Mouse (Mus musculus) hindbrain, embryonic 14.5 days (tissue): ENCODE measurements around the gene Myrf. TPM values are rescaled to one million over a fixed set of nuclear protein-coding genes. Genes with fewer than 3 reads are reported as not detected.

Experiments
- ATAC-seq: fragments of 200-750 bp; cut with Nextera tagmentation; 2 replicates; pipeline ENCODE4 v1.8.0; 2017; ENCODE audit warnings: moderate number of reproducible peaks, mild to moderate bottlenecking, moderate TSS enrichment, moderate library complexity; ENCODE audit not compliant: low FRiP score
- DNase-seq: peaks from one replicate; pipeline ENCODE4 v3.0.0-alpha.2; 2015; ENCODE audit warnings: low spot score
- H3K27ac ChIP-seq: fragments of 300-500 bp; sonication (generic); 2 replicates; pipeline ENCODE4 v1.5.1; 2014; ENCODE audit warnings: mild to moderate bottlenecking, moderate library complexity
- H3K27me3 ChIP-seq: fragments of 300-500 bp; sonication (generic); 2 replicates; pipeline ENCODE4 v1.6.1; 2014; ENCODE audit warnings: mild to moderate bottlenecking, low read length, mixed read lengths; ENCODE audit not compliant: control insufficient read depth, insufficient read depth
- H3K36me3 ChIP-seq: fragments of 300-500 bp; sonication (generic); replicated peaks from 2 replicates; pipeline ENCODE4 v1.6.1; 2014; ENCODE audit not compliant: control insufficient read depth, insufficient read depth
- H3K4me1 ChIP-seq: fragments of 300-500 bp; sonication (generic); replicated peaks from 2 replicates; pipeline ENCODE4 v1.6.1; 2014; ENCODE audit warnings: antibody characterized with exemption, low read length, mixed read lengths; ENCODE audit not compliant: control insufficient read depth, insufficient read depth
- H3K4me2 ChIP-seq: fragments of 300-500 bp; sonication (generic); replicated peaks from 2 replicates; pipeline ENCODE4 v1.6.1; 2014; ENCODE audit warnings: mild to moderate bottlenecking, moderate library complexity
- H3K4me3 ChIP-seq: fragments of 300-500 bp; sonication (generic); replicated peaks from 2 replicates; pipeline ENCODE4 v1.5.1; 2014; ENCODE audit warnings: mild to moderate bottlenecking, low read length
- H3K9ac ChIP-seq: fragments of 300-500 bp; sonication (generic); 2 replicates; pipeline ENCODE4 v1.6.1; 2014
- H3K9me3 ChIP-seq: fragments of 300-500 bp; sonication (generic); 2 replicates; pipeline ENCODE4 v1.6.1; 2016; ENCODE audit warnings: low read length; ENCODE audit not compliant: control insufficient read depth
- WGBS: fragments of 180-500 bp; shearing (Covaris S2); extraction: QIAGEN DNeasy Blood & Tissue Kit; methylation state at CpG from one replicate; pipeline ENCODE4 v1.1.7; 2014; 5-methylcytosine and 5-hydroxymethylcytosine counted together
- polyA plus RNA-seq: library from polyadenylated mRNA; unstranded; fragments of >200 nt; fragmentation: Nextera tagmentation; extraction: Ambion mirVana; gene quantifications from 2 replicates; pipeline ENCODE4 v1.2.1, GENCODE M21; 2014

Gene Myrf
- polyA plus RNA-seq, result 1.1 and 1.3 TPM in 2 replicates

DNA sequence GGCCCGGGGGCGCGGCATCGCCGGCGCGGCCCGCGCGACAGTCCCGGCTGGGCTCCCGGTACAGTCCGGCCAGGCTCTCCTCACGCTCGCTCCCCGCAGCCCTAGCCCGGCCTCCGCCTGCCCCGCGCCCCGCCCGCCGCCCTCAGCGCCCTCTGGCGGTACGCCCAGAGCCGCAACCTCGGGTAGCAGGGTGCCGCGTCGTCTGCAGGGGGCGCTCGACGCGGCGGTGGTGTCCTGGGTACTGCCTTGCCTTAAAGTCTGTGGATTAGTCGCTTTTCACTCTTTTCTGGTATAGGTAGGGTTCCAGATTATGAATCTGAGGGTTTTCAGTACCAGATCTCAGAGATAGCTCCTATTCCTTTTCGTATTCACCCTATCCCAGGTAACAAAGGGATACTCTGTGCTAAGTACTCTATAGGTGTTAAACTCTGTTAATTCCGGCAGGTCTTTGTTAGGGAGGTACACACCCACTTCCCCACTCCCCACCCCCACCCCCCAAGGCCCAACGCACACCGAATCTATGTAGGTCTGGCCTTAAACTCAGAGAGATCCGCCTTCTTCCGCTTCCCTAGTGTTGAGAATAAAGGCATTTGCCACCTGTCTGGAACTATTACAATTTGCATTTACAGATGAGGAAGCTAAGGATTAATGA is at the start of gene Myrf:
TSS of gene Myrf (minus strand) at position 95 of the 652 bp plus-strand sequence.
- H3K9ac ChIP-seq, result peak within 1 kb of the TSS; percentile 54
- H3K9me3 ChIP-seq, result no peaks in the 10 kb centered on the region
- 0 out of 2 replicates have a peak, but pooled peaks cover 5% of the 10 kb centered on the region for H3K4me1 ChIP-seq
- H3K27ac ChIP-seq, result no peak within 1 kb of the TSS
- ATAC-seq, result peak; percentile 56
- 9% methylated on average over 43 of the region's 43 CpGs for WGBS
- H3K4me2 ChIP-seq, result peak within 1 kb of the TSS; percentile 71
- H3K27me3 ChIP-seq, result peaks cover 20% of the 10 kb centered on the region
- no peaks in the 10 kb centered on the region for H3K36me3 ChIP-seq
- H3K4me3 ChIP-seq, result peak within 1 kb of the TSS; percentile 38
- peak; percentile 72 for DNase-seq

DNA sequence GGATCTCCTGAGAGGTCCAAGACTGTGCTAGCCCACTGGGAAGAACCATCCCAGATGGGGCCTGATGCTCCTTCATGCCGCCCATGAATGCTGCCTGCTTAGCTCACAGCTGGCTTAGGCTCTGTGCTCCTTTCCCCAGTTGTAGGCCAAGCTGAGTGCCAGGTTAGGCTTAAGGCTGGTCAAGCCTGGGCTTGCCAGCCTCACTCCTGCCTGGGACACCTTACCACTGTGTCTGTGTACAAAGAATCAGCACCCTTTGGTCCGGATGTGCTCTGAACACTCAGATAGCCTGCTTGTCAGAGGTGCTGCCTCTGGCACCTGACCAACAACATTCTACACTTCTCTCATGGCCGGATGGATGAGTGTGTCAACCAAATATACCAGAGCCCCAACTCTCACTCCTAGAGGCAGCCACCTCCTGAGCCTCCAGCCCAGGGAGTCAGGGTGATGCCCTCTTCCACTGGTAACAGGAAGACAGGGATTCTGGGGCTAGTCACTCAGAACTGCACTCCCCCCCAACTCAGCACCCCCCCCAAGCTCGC is 49.1 kb upstream of the Myrf start:
- DNase-seq, result no peak
- H3K27me3 ChIP-seq, result peaks cover 19% of the 10 kb centered on the region

DNA sequence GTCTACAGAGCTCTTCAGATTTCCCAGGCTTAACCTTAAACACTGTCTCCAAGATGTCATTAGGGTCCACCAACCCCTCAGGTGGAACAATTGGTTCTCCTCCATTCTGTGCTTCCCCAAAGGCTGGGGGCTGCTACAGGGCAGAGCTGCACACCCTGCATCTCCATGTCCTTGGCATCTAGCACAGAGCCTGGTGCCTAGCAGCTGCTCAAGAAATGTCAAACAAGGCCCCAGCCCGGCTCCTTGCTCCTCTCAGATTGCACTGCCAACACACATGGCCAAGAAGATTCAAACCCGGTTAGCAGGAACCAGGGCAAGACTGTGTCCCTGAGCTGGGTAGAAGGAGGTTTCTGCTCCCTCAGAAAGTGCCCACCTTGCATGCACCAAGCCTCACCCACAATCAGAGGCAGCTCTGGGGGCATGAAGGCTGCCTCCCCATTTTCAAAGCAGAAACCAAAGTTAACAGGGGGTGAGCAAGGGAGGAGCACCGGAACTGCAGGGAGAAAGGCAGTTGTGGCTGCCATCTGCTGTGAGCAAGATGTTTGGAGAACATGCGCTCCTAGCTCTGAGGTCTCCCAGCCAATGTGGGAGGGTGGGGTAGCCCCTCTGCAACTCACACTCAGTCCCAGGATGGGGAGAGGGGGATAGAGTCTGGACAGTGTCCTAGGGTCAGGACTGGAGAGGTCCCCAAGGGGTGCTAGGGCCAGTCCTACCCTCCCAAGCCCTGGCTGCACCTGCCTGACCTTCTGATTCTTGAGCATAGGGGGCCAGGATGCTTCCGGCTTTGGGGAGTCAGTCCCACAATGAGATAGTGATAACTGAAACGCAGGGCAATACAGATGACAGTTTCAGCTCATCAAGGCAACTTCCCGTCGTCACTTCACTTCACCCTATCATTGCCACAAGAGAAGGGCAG is 47.8 kb upstream of the Myrf start:
- 86% methylated on average over 8 of the region's 8 CpGs for WGBS
- no peak overlapping the region for H3K4me3 ChIP-seq
- no peaks in the 10 kb centered on the region for H3K36me3 ChIP-seq
- H3K9ac ChIP-seq, result no peak overlapping the region
- DNase-seq, result no peak
- no peaks in the 10 kb centered on the region for H3K4me1 ChIP-seq
- ATAC-seq, result no peak
- no peaks in the 10 kb centered on the region for H3K9me3 ChIP-seq
- H3K4me2 ChIP-seq, result no peak overlapping the region
- H3K27ac ChIP-seq, result no peak overlapping the region
- peaks cover 26% of the 10 kb centered on the region for H3K27me3 ChIP-seq

More for the DNA sequence above, 49.1 kb upstream of the Myrf start:
- Histone ChIP-seq H3K4me3 (no peak overlapping the region), H3K36me3 (no peaks in the 10 kb centered on the region), H3K9me3 (no peaks in the 10 kb centered on the region), H3K27ac (no peak overlapping the region), H3K9ac (no peak overlapping the region), H3K4me2 (no peak overlapping the region), H3K4me1 (peaks cover 5% of the 10 kb centered on the region; the same call in 1 of the 2 replicates)
- no peak for ATAC-seq
- 84% methylated on average over 4 of the region's 4 CpGs for WGBS

DNA sequence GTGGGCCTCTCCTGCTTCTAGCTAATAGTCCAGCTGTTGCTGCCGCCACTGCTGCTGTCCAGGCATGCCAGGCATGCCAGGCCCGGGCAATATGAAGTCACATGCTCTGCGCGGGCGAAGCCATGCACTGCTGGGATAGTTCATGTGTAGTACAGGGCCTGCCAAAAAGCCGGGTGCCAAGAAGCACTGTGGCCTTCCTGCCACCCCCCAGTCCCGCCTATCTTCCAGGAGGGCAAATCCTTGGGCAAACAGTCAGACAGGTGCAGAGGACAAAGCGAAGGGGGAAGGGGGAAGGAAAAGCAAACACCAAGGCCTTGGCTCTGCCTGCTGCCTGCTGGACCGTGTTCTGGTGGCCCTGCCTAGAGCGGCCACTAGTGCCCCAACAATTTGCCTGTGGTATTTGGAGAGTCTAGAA is 45.9 kb upstream of the Myrf start:
- 80% methylated on average over 10 of the region's 10 CpGs for WGBS
- H3K9ac ChIP-seq, result no peak overlapping the region
- no peak overlapping the region for H3K4me3 ChIP-seq
- H3K4me1 ChIP-seq, result no peaks in the 10 kb centered on the region
- H3K4me2 ChIP-seq, result no peak overlapping the region
- DNase-seq (no peak), ATAC-seq (no peak)
- no peak overlapping the region for H3K27ac ChIP-seq
- H3K9me3 ChIP-seq, result no peaks in the 10 kb centered on the region
- peaks cover 38% of the 10 kb centered on the region for H3K27me3 ChIP-seq
- H3K36me3 ChIP-seq, result no peaks in the 10 kb centered on the region

DNA sequence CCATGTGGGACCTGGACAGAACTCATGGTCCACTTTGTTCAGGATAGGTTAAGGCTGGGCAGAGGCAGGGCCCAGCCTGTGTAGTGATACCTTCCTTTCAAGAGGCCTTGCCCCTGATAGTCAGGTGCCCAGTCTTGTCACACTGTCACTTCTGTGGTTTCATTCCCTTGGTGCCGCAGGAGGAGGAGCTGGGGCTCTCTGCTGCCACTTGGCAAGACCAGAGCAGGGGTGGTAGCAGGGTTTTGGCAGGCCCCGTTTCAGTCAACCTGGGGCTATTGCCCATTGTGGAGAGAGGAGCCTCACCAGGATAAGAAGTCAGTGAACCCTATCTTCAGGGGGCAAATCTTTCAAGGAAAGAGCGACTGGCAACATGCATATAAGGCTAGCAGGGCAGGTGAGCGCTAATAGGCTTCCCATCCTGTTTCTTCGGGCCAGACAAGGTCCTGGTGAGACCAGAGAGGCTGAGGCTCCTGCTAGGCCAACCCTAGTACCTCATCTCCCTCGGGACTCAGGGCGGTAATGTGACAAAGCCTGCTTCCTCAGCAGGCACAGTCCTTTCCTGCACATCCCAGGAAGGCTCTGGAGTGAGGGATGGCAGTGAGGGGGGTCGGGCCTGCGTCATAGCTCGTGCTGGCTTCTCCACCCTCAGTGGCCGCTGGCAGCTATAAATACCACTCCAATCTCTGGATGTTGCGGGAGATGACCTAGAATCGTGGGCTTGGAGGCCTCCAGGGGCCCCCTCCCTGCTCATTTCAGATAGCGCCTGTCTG is 40.4 kb upstream of the Myrf start:
- H3K36me3 ChIP-seq, result no peaks in the 10 kb centered on the region
- H3K27me3 ChIP-seq, result peaks cover 63% of the 10 kb centered on the region
- H3K4me3 ChIP-seq, result no peak overlapping the region
- H3K4me1 ChIP-seq, result peaks cover 17% of the 10 kb centered on the region
- no peak overlapping the region for H3K27ac ChIP-seq
- no peak overlapping the region for H3K4me2 ChIP-seq
- DNase-seq (no peak), ATAC-seq (no peak)
- no peak overlapping the region for H3K9ac ChIP-seq
- no peaks in the 10 kb centered on the region for H3K9me3 ChIP-seq
- WGBS, result 67% methylated on average over 14 of the region's 14 CpGs

DNA sequence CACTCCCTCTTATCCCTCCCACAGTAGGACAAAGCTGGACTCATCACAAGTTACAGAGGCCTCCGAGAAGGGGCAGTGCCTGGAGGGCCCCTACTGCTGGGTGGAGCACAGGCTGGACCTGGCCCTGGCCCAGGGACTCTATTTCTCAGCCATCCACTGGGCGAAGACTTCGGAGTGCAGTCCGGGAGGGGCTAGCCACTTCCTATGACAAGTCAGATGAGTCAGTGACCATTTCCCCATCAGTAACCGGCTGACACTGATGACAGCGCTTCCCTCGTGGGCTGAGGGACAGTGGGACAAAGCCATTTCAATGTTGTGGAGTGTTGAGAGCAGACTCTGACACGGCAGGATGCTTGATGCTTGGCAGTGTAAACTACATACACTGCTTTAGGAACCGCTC is 39.1 kb upstream of the Myrf start:
- Histone ChIP-seq H3K36me3 (no peaks in the 10 kb centered on the region), H3K9ac (no peak overlapping the region), H3K4me1 (peaks cover 17% of the 10 kb centered on the region), H3K4me3 (no peak overlapping the region), H3K27ac (no peak overlapping the region), H3K4me2 (no peak overlapping the region), H3K27me3 (peaks cover 62% of the 10 kb centered on the region), H3K9me3 (no peaks in the 10 kb centered on the region)
- 83% methylated on average over 9 of the region's 9 CpGs for WGBS
- ATAC-seq (no peak), DNase-seq (no peak)

DNA sequence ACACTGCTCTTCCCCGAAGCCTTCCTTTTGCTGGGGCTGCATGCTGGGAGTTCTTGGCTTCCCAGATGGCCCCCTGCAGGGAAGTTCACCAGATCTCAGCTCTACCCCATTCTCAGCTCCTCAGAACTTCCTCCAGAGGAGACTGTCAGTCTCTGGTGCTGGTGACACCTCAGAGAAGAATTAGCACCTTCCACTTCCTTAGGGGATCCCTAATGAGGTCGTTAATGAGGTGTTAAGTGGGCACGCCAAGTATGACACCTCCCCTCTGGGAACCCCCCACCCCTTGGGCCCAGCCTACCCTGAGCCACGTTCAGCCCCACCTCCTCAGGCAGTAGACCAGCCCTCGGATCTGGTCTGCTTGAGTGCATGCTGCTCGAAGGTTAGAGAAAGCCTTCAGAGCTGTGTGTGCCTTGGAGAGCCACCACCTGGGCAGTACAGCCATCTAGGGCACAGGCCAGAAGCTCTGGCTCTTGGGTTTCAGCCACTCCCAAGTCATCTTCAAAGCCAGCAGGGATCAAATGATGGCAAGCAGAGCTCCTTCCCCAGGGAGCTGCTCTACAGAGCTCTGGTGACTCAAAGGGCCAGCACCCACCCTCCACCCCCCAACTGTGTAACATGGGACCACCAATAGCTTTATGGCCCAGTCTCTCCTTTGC is 38.2 kb upstream of the Myrf start:
- H3K4me1 ChIP-seq, result peaks cover 19% of the 10 kb centered on the region
- H3K4me2 ChIP-seq, result no peak overlapping the region
- no peak for DNase-seq
- H3K27ac ChIP-seq, result no peak overlapping the region
- no peaks in the 10 kb centered on the region for H3K36me3 ChIP-seq
- no peak overlapping the region for H3K9ac ChIP-seq
- no peaks in the 10 kb centered on the region for H3K9me3 ChIP-seq
- peaks cover 60% of the 10 kb centered on the region for H3K27me3 ChIP-seq
- ATAC-seq, result peak; percentile 15; the same call in 1 of the 2 replicates
- 30% methylated on average over 6 of the region's 6 CpGs for WGBS
- H3K4me3 ChIP-seq, result no peak overlapping the region

DNA sequence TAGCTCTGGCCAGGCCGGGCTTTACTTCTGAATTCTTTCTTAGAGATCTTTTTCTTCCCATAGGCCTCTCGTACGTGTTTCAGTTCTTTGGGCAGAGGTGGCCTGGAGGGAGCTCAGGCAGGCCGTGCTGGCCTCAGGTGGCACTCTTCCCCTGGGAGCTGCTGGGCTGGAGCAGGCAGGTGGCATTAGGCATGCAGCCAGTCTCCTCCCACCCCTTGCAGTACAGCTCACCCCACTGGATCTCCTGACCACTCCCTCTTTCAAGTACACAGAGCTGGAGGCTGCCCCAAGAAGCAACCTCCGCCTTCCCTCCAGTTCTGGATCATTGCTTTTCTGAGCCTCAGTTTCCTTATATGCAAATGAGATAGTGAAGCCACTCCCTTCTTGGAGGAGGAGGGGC is 37.2 kb upstream of the Myrf start:
- H3K4me3 ChIP-seq, result no peak overlapping the region
- H3K27me3 ChIP-seq, result peaks cover 62% of the 10 kb centered on the region
- H3K27ac ChIP-seq, result peak overlapping the region; percentile 32; the same call in 1 of the 2 replicates
- WGBS, result 9% methylated on average over 5 of the region's 5 CpGs
- 0 out of 2 replicates have a peak overlapping the region, but pooled peaks have one; percentile 9 for H3K4me2 ChIP-seq
- DNase-seq (no peak), ATAC-seq (no peak)
- H3K9me3 ChIP-seq, result no peaks in the 10 kb centered on the region
- H3K4me1 ChIP-seq, result peaks cover 28% of the 10 kb centered on the region
- H3K9ac ChIP-seq, result no peak overlapping the region; the same call in 1 of the 2 replicates
- no peaks in the 10 kb centered on the region for H3K36me3 ChIP-seq
